Mouse (Mus musculus) kidney, postnatal 0 days (tissue): Measurements from ENCODE around the gene Sec22a. TPM values are rescaled to one million over a fixed set of nuclear protein-coding genes. Genes with fewer than 3 reads are reported as not detected.

ENCODE experiments used
- ATAC-seq: fragments of 200-750 bp; cut with Nextera tagmentation; replicated peaks from 2 replicates; pipeline ENCODE4 v1.8.0; 2017; ENCODE audit warnings: low read depth, moderate number of reproducible peaks, moderate TSS enrichment, moderate library complexity; ENCODE audit not compliant: low FRiP score
- DNase-seq: peaks from one replicate; pipeline ENCODE4 v3.0.0-alpha.2; 2016; ENCODE audit warnings: low spot score
- H3K27ac ChIP-seq: fragments of 300-500 bp; sonication (generic); 2 replicates; pipeline ENCODE4 v1.5.1; 2014; ENCODE audit warnings: mild to moderate bottlenecking
- H3K27me3 ChIP-seq: fragments of 300-500 bp; sonication (generic); 2 replicates; pipeline ENCODE4 v1.6.1; 2014; ENCODE audit warnings: low read length, mixed read lengths; ENCODE audit not compliant: insufficient read depth
- H3K36me3 ChIP-seq: fragments of 300-500 bp; sonication (generic); 2 replicates; pipeline ENCODE4 v1.6.1; 2014; ENCODE audit warnings: low read length, mixed read lengths; ENCODE audit not compliant: insufficient read depth
- H3K4me1 ChIP-seq: fragments of 300-500 bp; sonication (generic); replicated peaks from 2 replicates; pipeline ENCODE4 v1.6.1; 2014; ENCODE audit warnings: antibody characterized with exemption, low read length, mixed read lengths; ENCODE audit not compliant: insufficient read depth
- H3K4me2 ChIP-seq: fragments of 300-500 bp; sonication (generic); 2 replicates; pipeline ENCODE4 v1.6.1; 2014; ENCODE audit warnings: mild to moderate bottlenecking, low read length, moderate library complexity, mixed read lengths
- H3K4me3 ChIP-seq: fragments of 300-500 bp; sonication (generic); replicated peaks from 2 replicates; pipeline ENCODE4 v1.5.1; 2014; ENCODE audit warnings: low read depth, low read length
- H3K9ac ChIP-seq: fragments of 300-500 bp; sonication (generic); 2 replicates; pipeline ENCODE4 v1.6.1; 2014; ENCODE audit warnings: low read depth, low read length
- H3K9me3 ChIP-seq: fragments of 300-500 bp; sonication (generic); replicated peaks from 2 replicates; pipeline ENCODE4 v1.6.1; 2016; ENCODE audit warnings: low read length, inconsistent platforms, mixed read lengths
- CTCF ChIP-seq: IDR thresholded peaks from 2 replicates; pipeline ENCODE4 v1.5.1; 2016; ENCODE audit warnings: antibody characterized with exemption, low read depth, mild to moderate bottlenecking, moderate library complexity
- WGBS: fragments of 180-500 bp; shearing (Covaris S2); extraction: QIAGEN DNeasy Blood & Tissue Kit; methylation state at CpG from one replicate; pipeline ENCODE4 v1.1.7; 2014; 5-methylcytosine and 5-hydroxymethylcytosine counted together
- polyA plus RNA-seq: library from polyadenylated mRNA; unstranded; fragments of >200 nt; fragmentation: Nextera tagmentation; extraction: Ambion mirVana; gene quantifications from 2 replicates; pipeline ENCODE4 v1.2.1, GENCODE M21; 2015

Gene Sec22a
- polyA plus RNA-seq, 1 experiment from 2014 or later = 63.8 TPM

GRCm38 (mm10) chr16:35308016-35308415 is 55.7 kb downstream of the Sec22a start:
- no peak overlapping the region for H3K27ac ChIP-seq
- no peak overlapping the region for H3K4me2 ChIP-seq
- H3K36me3 ChIP-seq = 0 out of 2 replicates have a peak, but pooled peaks cover 6% of the 10 kb centered on the region
- no peak overlapping the region for H3K4me3 ChIP-seq
- no peak overlapping the region for H3K9ac ChIP-seq
- 86% methylated on average over 6 of the region's 6 CpGs for WGBS
- no peaks in the 10 kb centered on the region for H3K4me1 ChIP-seq
- no peak for DNase-seq
- TF ChIP-seq CTCF = no peak
- ATAC-seq = no peak
- H3K27me3 ChIP-seq = no peaks in the 10 kb centered on the region
- H3K9me3 ChIP-seq = no peaks in the 10 kb centered on the region

GRCm38 (mm10) chr16:35307331-35307730 is 56.4 kb downstream of the Sec22a start:
- DNase-seq (no peak), ATAC-seq (no peak)
- no peaks in the 10 kb centered on the region for H3K9me3 ChIP-seq
- no peaks in the 10 kb centered on the region for H3K27me3 ChIP-seq
- no peak overlapping the region for H3K27ac ChIP-seq
- no peak for TF ChIP-seq CTCF
- H3K4me2 ChIP-seq = no peak overlapping the region
- no peak overlapping the region for H3K9ac ChIP-seq
- no peak overlapping the region for H3K4me3 ChIP-seq
- WGBS = 87% methylated on average over 2 of the region's 2 CpGs
- no peaks in the 10 kb centered on the region for H3K4me1 ChIP-seq
- H3K36me3 ChIP-seq = 0 out of 2 replicates have a peak, but pooled peaks cover 6% of the 10 kb centered on the region

DNA sequence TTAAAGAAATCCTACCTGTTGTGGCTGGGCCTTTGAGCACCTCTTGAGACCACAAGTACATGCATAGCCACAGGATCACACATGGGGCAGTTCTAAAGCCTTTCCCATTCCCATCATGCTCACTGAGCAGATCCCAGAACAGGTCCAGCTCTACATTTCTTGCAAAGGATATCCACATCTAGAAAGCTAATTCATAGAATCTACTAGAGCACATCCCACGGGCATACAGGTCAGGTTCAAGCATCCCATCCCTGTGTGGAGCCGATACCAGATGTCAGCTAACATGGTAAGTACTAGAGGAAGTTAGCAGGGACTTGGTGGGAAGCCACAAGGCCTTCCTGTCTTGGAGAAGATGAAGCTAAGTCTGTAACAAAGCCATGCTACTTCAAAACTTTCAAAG is 57.1 kb downstream of the Sec22a start:
- no peak overlapping the region for H3K4me3 ChIP-seq
- WGBS = 87% methylated on average over 2 of the region's 2 CpGs
- H3K9ac ChIP-seq = no peak overlapping the region
- TF ChIP-seq CTCF = no peak
- no peaks in the 10 kb centered on the region for H3K4me1 ChIP-seq
- H3K27ac ChIP-seq = no peak overlapping the region
- no peaks in the 10 kb centered on the region for H3K9me3 ChIP-seq
- H3K36me3 ChIP-seq = 0 out of 2 replicates have a peak, but pooled peaks cover 6% of the 10 kb centered on the region
- no peak overlapping the region for H3K4me2 ChIP-seq
- no peak for ATAC-seq
- DNase-seq = no peak
- no peaks in the 10 kb centered on the region for H3K27me3 ChIP-seq

DNA sequence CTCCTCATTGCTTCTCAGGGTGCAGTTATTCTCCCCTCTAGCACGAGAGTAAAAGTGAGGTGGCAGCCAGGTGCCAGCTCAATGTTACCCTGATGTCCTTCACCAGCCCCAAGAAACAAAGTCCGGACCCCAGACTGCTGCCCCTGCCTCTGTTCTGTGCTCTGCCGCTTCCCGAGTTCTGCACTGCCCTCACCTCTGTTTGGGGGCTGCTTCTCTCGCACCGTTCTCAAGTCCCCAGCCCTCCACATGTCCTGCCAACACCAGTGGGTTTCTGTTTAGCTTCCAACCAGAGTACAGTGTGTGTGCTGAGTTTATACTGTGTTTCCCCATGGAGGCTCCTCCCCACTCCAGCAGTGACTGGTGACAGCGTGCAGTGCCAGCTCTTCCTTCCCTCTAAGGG is 58.5 kb downstream of the Sec22a start:
- TF ChIP-seq CTCF = no peak
- Histone ChIP-seq H3K4me1 (no peaks in the 10 kb centered on the region), H3K27me3 (no peaks in the 10 kb centered on the region), H3K27ac (no peak overlapping the region), H3K9me3 (no peaks in the 10 kb centered on the region), H3K4me3 (no peak overlapping the region), H3K4me2 (no peak overlapping the region), H3K36me3 (0 out of 2 replicates have a peak, but pooled peaks cover 6% of the 10 kb centered on the region), H3K9ac (no peak overlapping the region)
- ATAC-seq (no peak), DNase-seq (no peak)
- 91% methylated on average over 7 of the region's 7 CpGs for WGBS

GRCm38 (mm10) chr16:35304416-35304815 is 59.3 kb downstream of the Sec22a start:
- ATAC-seq (no peak), DNase-seq (no peak)
- Histone ChIP-seq H3K27me3 (no peaks in the 10 kb centered on the region), H3K36me3 (0 out of 2 replicates have a peak, but pooled peaks cover 6% of the 10 kb centered on the region), H3K4me2 (no peak overlapping the region), H3K9ac (no peak overlapping the region), H3K4me3 (no peak overlapping the region), H3K9me3 (no peaks in the 10 kb centered on the region), H3K27ac (no peak overlapping the region), H3K4me1 (no peaks in the 10 kb centered on the region)
- no peak for TF ChIP-seq CTCF
- WGBS = 91% methylated on average over 5 of the region's 5 CpGs

DNA sequence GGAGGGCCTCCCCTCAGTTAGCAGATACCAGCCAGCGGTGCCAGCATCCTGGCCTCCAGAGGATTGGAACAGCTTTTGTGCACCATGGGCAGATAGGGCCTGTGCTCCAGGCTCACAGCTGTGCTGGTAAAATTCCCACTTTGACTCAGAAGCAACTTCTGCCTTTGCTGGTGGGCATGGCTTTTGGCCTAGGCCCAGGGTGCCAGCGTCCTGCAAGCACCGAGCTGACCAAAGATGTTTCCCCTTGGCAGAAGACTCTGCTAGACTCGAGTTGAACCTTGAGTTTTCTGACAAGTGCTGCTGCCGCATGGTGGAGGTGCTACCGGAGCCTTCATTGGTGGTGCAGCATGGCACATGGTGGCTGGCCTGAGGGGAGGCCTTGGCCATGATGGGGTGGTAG is 60.0 kb downstream of the Sec22a start:
- no peak overlapping the region for H3K4me2 ChIP-seq
- no peak overlapping the region for H3K4me3 ChIP-seq
- no peak overlapping the region for H3K9ac ChIP-seq
- DNase-seq (no peak), ATAC-seq (no peak)
- 0 out of 2 replicates have a peak, but pooled peaks cover 6% of the 10 kb centered on the region for H3K36me3 ChIP-seq
- no peak for TF ChIP-seq CTCF
- no peaks in the 10 kb centered on the region for H3K9me3 ChIP-seq
- H3K4me1 ChIP-seq = no peaks in the 10 kb centered on the region
- 92% methylated on average over 6 of the region's 6 CpGs for WGBS
- H3K27me3 ChIP-seq = no peaks in the 10 kb centered on the region
- H3K27ac ChIP-seq = no peak overlapping the region
